Mouse (Mus musculus) layer of hippocampus, adult 2 months (tissue): Measurements from ENCODE around the gene Magi1. TPM values are rescaled to one million over a fixed set of nuclear protein-coding genes. Genes with fewer than 3 reads are reported as not detected.
A peak's percentile ranks its signal among the peaks of the same experiment; 100 is the strongest.

Experiments
- DNase-seq, 2 experiments: peaks; one replicate each; pipeline ENCODE4 v3.0.0; 2022; ENCODE audit warnings: low spot score in 2 of 2
- H3K27ac ChIP-seq: fragments of 200-600 bp; 2 replicates; pipeline ENCODE4 v1.8.1; 2022
- H3K4me3 ChIP-seq: fragments of 200-600 bp; 2 replicates; pipeline ENCODE4 v1.8.1; 2022; ENCODE audit warnings: mild to moderate bottlenecking
- CTCF ChIP-seq: fragments of 200-600 bp; conservative IDR thresholded peaks from 2 replicates; pipeline ENCODE4 v1.8.1; 2022; ENCODE audit warnings: antibody characterized with exemption, mild to moderate bottlenecking, moderate library complexity
- total RNA-seq, 2 experiments: library from RNA; stranded (reverse); gene quantifications; 2 replicates each; pipeline ENCODE4 v1.2.3; 2021

Gene Magi1
- total RNA-seq, 2 experiments from 2014 or later: 46.5 to 48.8 TPM

DNA sequence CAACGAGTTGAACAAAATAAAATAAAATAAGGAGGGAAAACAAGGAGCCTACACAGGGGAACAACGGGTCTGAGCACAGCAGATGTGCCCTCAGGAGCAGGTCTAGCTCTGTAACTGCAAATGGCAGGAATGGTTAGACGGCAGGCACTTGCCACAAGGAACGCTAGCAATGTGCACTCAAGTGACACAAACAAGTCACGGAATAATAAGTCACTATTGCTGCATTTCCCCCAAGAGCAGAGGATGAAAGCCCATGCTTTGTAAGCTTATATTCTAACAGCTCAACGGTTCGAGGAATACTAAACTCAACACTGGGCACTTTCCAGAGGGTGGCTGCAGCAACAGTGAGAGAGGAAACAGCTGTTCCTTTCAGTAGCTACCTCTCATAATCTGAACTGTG is 462.2 kb downstream of the Magi1 start:
- no peak for DNase-seq
- H3K4me3 ChIP-seq: no peak overlapping the region
- H3K27ac ChIP-seq: no peak overlapping the region
- TF ChIP-seq CTCF: no peak

DNA sequence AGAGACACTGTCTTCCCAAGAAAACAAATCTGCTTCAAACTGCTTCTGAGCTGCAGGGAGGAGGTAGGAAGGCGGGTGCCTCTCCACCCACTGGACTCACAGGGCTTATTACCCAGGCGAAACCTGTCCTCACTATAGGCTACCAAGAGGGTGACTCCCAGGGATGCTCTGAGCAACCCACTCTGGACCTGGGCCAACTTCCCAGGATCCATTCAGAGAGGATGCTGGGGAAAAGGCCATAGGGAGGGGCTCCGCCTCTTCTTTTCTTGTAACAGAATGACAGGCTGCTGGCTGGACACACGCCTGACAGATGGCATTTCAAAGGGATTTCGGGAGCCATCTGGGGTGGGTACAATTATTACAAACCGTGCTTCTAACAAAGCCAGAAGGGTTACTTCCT is 463.8 kb downstream of the Magi1 start:
- no peak for TF ChIP-seq CTCF
- peak; percentile 72 to 80 for DNase-seq
- Histone ChIP-seq H3K27ac (peak overlapping the region; percentile 40; the same call in 1 of the 2 replicates), H3K4me3 (peak overlapping the region; percentile 22; the same call in 1 of the 2 replicates)

DNA sequence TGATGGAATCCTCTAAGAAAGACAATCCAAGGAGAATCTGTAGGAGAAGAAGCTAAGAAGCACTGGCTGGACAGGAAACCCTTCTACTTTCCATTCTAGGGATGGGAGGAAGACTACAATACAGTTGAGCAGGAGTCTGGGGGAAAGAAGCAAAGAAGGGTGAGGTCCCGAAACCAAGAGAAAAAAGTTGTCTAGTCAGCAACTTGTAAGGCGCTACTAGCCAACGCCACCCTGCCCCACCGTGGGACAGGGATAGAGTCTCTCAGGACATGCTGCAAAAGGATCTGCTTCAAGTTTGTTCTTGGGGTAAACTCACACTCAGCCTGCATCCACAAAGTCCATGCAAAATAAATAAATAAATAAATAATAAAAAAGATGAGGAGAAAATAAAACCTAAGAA is 464.4 kb downstream of the Magi1 start:
- H3K27ac ChIP-seq: peak overlapping the region; percentile 40; the same call in 1 of the 2 replicates
- no peak for TF ChIP-seq CTCF
- DNase-seq: no peak
- no peak overlapping the region for H3K4me3 ChIP-seq

DNA sequence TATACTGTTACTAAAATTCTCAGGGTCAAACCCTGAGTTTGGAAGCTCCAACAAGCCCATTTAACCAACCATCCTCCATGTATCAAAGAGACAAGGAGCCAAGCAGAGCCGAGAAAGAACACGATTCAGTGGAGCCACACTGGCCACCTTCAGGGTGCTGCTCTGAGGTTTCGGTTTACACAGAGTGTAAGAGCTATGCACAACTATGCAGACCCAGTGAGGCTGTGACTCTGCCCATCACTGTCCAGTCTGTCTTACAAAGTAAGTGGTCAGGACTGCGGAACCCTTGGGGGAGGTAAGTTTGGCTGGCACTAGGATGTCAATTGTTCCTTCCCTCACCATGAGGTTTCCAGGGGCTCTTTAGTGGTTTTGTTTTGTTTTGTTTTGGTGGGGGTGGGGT is 465.2 kb downstream of the Magi1 start:
- no peak for DNase-seq
- H3K4me3 ChIP-seq: no peak overlapping the region
- TF ChIP-seq CTCF: no peak
- no peak overlapping the region for H3K27ac ChIP-seq

DNA sequence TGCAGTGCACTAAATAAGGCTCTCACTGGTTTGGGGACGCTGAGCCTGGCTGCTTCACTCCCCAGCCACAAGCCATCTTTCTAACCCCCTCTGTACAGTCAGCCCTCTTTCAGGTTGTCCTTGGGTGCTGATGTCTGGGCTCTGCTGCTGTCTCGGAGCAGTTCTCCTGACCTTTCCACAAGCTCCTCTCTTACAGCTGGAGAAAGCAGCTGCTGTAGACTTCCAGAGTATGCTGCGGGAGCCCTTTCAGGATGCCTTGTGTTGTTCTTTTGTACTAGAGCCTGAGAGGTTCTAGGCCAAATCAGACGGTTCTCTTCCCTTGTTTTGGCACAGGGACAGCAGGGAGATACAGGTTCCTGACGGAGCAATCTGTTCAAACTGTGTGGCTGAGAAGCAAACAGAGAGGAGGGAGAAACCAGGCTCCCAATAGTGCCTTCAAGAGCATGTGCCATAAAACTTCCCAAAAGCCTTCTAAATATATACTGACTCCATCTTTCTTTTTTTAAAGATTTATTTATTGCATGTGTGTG is 478.2 kb downstream of the Magi1 start:
- DNase-seq: no peak
- no peak overlapping the region for H3K27ac ChIP-seq
- no peak overlapping the region for H3K4me3 ChIP-seq
- no peak for TF ChIP-seq CTCF

DNA sequence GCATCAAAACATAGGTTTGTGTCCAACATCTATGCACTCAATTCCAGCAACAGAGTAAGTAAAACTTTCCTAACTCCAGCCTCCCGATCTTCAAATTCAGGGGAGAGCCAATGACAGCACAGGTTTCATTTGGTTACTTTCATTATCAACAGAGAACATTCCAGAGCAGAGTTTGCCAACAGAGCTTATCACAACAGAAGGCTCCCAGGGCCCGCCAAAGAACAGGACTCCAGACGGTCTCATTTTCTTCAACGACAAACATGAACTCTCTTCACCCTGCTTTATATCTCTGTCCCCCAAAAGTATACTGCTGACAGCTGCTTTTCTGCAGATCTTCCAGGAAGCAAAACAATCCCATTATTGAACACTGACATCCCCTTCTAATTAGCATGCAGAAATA is 481.3 kb downstream of the Magi1 start:
- Histone ChIP-seq H3K27ac (no peak overlapping the region), H3K4me3 (no peak overlapping the region)
- TF ChIP-seq CTCF: no peak
- no peak for DNase-seq

DNA sequence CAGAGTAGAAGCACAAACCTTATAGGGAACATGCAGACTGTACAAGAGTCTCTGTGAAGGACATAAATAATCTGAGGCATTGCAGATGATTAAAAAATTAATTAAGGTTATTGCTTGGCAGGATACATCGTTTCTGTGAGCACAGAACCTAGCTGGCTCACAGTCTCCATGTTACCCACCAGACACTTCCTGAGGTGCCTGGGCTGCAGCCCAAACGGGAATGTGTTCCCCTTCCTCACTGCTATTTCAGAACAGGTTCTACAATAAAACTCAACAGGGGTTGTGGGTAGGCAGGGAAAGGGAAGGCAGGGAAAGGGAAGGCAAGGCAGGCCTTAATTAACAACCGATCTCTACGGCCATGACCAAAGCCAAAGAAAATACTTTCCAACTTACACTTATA is 483.3 kb downstream of the Magi1 start:
- no peak overlapping the region for H3K4me3 ChIP-seq
- no peak for TF ChIP-seq CTCF
- no peak for DNase-seq
- no peak overlapping the region for H3K27ac ChIP-seq

DNA sequence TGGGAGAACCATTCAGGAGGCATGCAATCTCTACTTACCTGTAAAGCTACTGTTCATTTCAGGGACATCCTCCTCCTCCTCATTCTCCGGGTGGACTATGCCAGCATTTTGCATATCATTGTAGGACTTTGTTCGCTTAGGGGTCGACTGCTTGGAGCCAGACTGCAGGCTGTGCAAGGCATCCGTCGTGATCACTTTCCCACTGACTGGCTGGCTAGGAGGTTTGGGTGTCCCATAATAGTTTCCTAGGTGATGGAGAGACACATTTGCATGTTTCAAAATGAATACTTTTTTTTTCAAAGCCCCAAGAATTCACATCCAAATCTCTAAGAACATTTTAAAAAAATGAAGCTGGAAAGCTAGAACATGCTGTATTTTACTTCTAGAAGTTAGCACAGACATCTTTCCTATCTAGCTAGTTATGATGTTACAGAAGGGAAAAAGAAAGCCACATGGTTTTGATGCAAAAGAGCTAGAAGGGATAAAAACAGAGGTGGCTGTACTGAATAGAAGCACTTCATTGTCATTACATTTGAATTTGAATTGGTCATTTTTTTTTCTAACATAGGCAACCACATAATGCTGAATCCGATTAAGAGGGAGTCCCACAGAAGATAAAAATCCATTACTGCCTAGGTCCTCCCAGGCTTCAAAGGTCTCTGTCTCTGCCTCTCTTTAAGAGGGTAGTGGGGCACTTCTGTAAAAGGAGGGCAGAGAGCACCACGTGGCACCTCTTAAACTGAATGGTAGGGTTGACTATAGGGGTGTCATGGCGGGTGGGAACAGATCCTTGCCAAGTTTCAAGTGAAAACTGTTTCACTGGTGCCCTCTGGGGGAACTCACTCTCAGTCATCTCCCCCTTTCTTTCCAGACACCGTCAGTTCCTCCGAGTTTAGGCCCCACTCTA is 491.2 kb downstream of the Magi1 start:
- TF ChIP-seq CTCF: peak; percentile 32
- DNase-seq: no peak
- Histone ChIP-seq H3K27ac (peak overlapping the region; percentile 72), H3K4me3 (peak overlapping the region; percentile 6)

DNA sequence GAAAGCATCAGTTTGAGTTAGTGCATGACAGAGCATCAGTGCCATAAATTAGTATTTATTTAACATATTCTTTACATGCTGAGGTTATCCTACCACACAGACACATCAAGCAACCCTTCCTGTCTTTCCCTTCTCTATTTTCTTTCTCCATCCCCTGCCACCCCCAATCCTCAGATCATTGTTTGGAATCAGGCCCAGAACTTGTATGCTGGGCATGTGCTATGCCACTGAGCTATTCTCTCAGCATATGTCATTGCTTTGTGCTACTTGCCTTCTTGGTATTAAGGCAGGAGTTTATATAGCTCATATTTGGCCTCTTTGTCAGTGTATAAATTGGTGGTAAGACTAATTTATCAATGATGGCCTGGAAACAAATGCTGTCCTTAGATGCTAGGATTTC is 494.0 kb downstream of the Magi1 start:
- DNase-seq: no peak
- no peak overlapping the region for H3K27ac ChIP-seq

DNA sequence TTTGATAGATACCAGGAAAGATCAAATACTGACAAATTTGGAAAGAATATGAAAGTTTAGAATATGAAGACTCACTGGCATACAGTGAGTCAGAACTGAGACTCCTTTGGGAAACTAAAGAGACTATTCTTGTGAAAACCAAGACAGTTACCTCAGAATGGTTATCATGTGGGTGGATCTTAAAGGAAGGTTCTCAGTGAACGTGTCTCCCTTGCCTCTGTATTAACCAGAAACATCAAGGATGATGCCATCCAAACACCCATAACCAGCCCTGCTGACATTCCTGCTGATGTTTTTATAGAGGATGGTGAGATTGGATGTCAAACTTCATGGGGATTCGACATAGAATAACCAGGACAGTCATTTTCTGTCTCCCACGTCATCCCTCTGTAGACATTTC is 496.7 kb downstream of the Magi1 start:
- TF ChIP-seq CTCF: no peak
- Histone ChIP-seq H3K27ac (no peak overlapping the region), H3K4me3 (no peak overlapping the region)
- no peak for DNase-seq

More for the DNA sequence above, 494.0 kb downstream of the Magi1 start:
- TF ChIP-seq CTCF: no peak
- no peak overlapping the region for H3K4me3 ChIP-seq

DNA sequence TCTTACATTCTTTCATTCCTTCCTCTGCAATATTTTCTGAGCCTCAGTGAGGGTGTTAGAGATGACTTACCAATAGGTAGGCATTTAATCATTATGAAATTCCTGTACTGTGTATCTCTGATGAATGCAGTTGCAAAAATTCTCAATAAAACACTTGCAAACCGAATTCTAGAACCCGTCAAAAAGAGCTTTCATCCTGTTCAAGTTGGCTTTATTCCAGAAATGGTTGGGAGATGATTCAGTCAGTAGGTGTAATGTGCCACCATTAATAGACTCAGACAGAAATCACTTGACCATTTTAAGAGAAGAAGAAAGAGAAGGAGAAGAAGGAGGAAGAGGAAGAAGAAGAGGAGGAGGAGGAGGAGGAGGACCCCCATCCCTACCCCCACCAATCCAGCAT is 497.5 kb downstream of the Magi1 start:
- H3K27ac ChIP-seq: no peak overlapping the region
- no peak for DNase-seq
- no peak overlapping the region for H3K4me3 ChIP-seq
- TF ChIP-seq CTCF: no peak

DNA sequence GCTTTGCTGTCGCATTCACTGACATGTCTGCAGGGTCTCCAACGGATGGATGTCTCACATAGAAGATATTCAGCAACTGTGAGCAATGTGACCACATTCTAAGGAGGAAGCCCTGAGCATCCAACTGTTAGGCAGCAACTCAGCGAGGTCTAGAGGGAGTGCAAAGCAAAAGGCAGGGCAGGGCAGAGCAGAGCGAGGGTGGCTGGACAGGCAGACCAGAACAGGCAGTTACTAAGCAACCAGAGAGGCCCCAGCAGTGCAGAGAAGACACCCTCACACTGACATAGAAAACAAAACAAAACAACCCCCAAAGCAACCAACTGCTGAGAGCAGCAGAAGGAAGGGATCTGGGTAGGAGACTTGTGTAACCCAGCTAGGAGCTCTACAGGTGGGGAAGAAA is 512.6 kb downstream of the Magi1 start:
- no peak overlapping the region; the same call in 1 of the 2 replicates for H3K4me3 ChIP-seq
- TF ChIP-seq CTCF: no peak
- peak overlapping the region; percentile 78 for H3K27ac ChIP-seq
- DNase-seq: no peak

DNA sequence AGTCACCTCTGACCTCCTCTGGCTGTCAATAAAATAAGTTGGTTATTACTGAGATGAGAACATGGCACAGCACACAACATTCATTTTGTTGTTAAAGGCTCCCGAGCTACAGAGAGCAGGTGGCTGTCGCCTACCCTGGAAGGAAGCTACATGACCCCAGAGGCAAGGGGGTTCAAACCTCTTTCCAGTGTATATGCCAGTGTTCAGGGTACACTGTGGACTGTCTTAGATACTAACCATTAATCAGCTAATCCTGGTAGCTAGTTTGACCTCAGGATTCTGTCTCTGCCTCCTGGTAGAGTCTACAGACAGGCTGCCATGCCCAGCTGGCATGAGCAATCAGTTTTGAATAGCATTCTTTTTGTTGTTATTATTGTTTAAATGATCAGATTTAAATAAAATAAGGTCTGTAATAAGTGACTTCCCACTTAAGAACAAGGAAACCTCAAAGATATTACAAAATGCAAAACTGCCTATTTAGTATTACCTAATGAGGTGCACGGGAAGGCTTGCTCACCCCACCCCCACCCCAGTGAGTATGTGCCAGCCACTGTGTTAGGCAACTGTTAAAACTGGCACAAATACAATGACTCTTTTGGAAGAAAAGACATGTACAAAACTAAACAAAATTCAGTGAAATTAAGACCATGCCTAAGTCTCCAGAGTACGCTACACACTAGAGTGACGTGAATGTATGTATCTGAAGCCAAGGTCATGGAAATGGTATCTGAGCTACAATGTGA is 513.3 kb downstream of the Magi1 start:
- DNase-seq: no peak
- TF ChIP-seq CTCF: no peak
- no peak overlapping the region; the same call in 1 of the 2 replicates for H3K4me3 ChIP-seq
- peak overlapping the region; percentile 78 for H3K27ac ChIP-seq
